Mouse (Mus musculus) stomach, postnatal 0 days (tissue): ENCODE data around the gene Serpina1c. TPM values are rescaled to one million over a fixed set of nuclear protein-coding genes. Genes with fewer than 3 reads are reported as not detected.
"Not testable (repeated sequence)": the region's sequence is repeated elsewhere in the genome, so short reads cannot be mapped to it uniquely, and the experiment has no call there.

ENCODE experiments used
- ATAC-seq: fragments of 200-750 bp; cut with Nextera tagmentation; 2 replicates; pipeline ENCODE4 v1.8.0; 2017; ENCODE audit not compliant: low FRiP score, low TSS enrichment
- DNase-seq: peaks from one replicate; pipeline ENCODE4 v3.0.0-alpha.2; 2016; ENCODE audit warnings: low spot score
- H3K27ac ChIP-seq: fragments of 300-500 bp; sonication (generic); replicated peaks from 2 replicates; pipeline ENCODE4 v1.5.1; 2014; ENCODE audit warnings: mild to moderate bottlenecking, control low read depth
- H3K27me3 ChIP-seq: fragments of 300-500 bp; sonication (generic); 2 replicates; pipeline ENCODE4 v1.6.1; 2014; ENCODE audit warnings: low read length; ENCODE audit not compliant: control insufficient read depth, insufficient read depth
- H3K36me3 ChIP-seq: fragments of 300-500 bp; sonication (generic); 2 replicates; pipeline ENCODE4 v1.6.1; 2014; ENCODE audit warnings: low read length, mixed read lengths; ENCODE audit not compliant: control insufficient read depth, insufficient read depth
- H3K4me1 ChIP-seq: fragments of 300-500 bp; sonication (generic); replicated peaks from 2 replicates; pipeline ENCODE4 v1.6.1; 2014; ENCODE audit warnings: antibody characterized with exemption; ENCODE audit not compliant: control insufficient read depth, insufficient read depth
- H3K4me2 ChIP-seq: fragments of 300-500 bp; sonication (generic); replicated peaks from 2 replicates; pipeline ENCODE4 v1.6.1; 2014; ENCODE audit warnings: low read depth, mild to moderate bottlenecking, control low read depth, moderate library complexity
- H3K4me3 ChIP-seq: fragments of 300-500 bp; sonication (generic); 2 replicates; pipeline ENCODE4 v1.5.1; 2014; ENCODE audit warnings: low read depth, low read length, control low read depth
- H3K9ac ChIP-seq: fragments of 300-500 bp; sonication (generic); 2 replicates; pipeline ENCODE4 v1.6.1; 2014; ENCODE audit warnings: mild to moderate bottlenecking, low read length, control low read depth, mixed read lengths
- H3K9me3 ChIP-seq: fragments of 300-500 bp; sonication (generic); 2 replicates; pipeline ENCODE4 v1.6.1; 2016; ENCODE audit warnings: low read length; ENCODE audit not compliant: control insufficient read depth
- CTCF ChIP-seq: IDR thresholded peaks from 2 replicates; pipeline ENCODE4 v1.5.1; 2016; ENCODE audit warnings: antibody characterized with exemption, low read depth, mild to moderate bottlenecking, moderate library complexity
- EP300 ChIP-seq: optimal IDR thresholded peaks from 2 replicates; pipeline ENCODE3; 2016; ENCODE audit warnings: antibody characterized with exemption
- WGBS: fragments of 180-500 bp; shearing (Covaris S2); extraction: QIAGEN DNeasy Blood & Tissue Kit; methylation state at CpG from one replicate; pipeline ENCODE4 v1.1.7; 2014; 5-methylcytosine and 5-hydroxymethylcytosine counted together
- polyA plus RNA-seq: library from polyadenylated mRNA; unstranded; fragments of >200 nt; fragmentation: Nextera tagmentation; extraction: Ambion mirVana; gene quantifications from 2 replicates; pipeline ENCODE4 v1.2.1, GENCODE M21; 2015

The Serpina1c gene
- 1.6 and 2.6 TPM in 2 replicates for polyA plus RNA-seq

DNA sequence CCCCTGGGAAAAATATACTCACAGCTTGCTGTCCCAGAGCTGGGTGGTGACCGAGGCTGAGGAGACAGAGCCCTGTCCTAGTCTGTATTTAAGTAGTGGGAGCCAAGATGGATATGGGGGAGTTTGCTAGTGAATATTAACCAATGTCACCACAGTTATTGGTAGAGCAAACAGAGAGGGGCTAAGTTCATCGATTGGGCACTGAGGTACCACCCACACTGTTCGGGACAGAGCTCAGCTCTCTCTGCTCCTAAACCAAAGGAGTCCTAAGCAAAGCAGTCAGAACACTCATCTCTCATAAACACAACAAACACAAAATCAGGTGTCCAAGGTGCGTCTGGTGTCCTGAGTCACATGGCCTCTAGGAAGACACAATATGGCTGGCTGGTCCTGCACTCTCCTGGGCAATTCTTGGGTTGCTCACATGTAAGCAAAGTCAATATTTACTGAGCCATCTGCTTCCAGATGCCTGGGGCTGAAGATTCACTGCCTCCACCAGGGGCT lies at the start of gene Serpina1c:
Gene Serpina1c, minus strand, starts transcription at position 51 of the 504 bp plus-strand sequence.
- not testable (repeated sequence) for H3K36me3 ChIP-seq, H3K4me3 ChIP-seq, DNase-seq, H3K4me1 ChIP-seq, H3K27ac ChIP-seq, H3K9ac ChIP-seq, H3K27me3 ChIP-seq, ATAC-seq, H3K9me3 ChIP-seq, H3K4me2 ChIP-seq
- WGBS = 69% methylated on average over 4 of the region's 4 CpGs

DNA sequence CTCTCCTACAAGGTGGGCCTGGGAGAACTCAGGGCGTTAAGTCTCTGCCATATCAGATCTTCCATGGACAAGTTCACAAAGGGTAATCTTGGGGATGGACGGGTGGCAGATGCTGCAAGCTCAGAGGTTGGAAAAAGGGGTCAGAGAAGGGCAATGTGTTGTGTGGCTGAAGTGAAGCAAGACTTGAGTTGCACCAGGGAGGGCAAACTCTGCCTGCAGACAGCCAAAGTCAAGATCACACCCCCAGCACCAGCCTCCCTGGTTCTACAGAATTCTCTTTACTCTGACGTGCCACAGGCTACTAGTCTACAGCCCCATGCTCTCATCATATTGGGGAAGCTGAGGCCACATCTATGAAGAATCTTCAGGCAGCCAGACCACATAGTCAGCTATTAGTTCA lies 48.3 kb upstream of the Serpina1c start:
- not testable (repeated sequence) for H3K36me3 ChIP-seq, H3K4me3 ChIP-seq, H3K27ac ChIP-seq, H3K27me3 ChIP-seq, H3K4me1 ChIP-seq, H3K9me3 ChIP-seq, H3K4me2 ChIP-seq, DNase-seq, ATAC-seq, H3K9ac ChIP-seq
- 73% methylated on average over 3 of the region's 3 CpGs for WGBS

DNA sequence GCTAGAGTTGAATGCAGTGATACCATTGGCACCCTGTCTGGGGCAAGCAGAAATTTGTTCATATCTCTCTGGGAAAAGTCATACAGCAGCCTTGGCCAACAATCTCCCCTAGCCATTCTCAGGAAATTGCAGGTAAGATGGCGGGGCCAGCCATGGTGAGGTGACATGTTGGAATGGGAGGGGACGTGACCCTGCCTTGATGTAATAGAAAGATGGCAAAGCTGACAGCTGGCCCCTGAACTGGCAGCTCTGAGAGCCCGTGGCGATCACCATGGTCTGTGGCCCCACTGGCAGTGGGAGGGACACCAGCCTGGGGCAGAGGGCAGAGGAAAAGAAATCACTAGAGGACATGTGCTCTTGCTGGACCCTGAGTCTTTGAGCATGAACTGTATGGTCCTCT lies 41.6 kb upstream of the Serpina1c start:
- Histone ChIP-seq H3K9ac (no peak overlapping the region), H3K4me3 (no peak overlapping the region), H3K4me1 (no peaks in the 10 kb centered on the region), H3K4me2 (no peak overlapping the region), H3K36me3 (no peaks in the 10 kb centered on the region), H3K27ac (no peak overlapping the region), H3K9me3 (no peaks in the 10 kb centered on the region), H3K27me3 (no peaks in the 10 kb centered on the region)
- TF ChIP-seq EP300 = no peak
- no peak for TF ChIP-seq CTCF
- ATAC-seq = no peak
- DNase-seq = no peak
- 95% methylated on average over 4 of the region's 4 CpGs for WGBS

DNA sequence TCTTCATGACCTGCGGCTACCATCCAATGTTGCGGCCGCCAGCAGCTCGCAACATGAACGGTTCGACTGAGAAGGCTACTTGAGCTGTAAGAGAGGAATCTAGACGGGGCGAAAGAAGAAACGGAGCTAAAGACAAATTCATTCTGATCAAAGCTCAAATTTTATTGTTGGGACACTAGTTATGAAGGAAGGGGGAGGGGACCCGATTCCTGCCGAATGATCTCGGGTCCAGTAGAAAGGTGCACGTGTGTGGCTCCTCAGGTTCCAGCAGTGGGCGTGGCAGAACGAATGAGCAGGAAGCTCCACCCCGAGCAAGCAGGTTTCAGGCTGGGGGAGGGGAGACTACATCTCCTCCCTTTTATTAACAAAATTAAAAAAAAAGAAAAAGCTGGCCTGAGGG lies 4.5 kb upstream of the Serpina1c start:
- H3K4me3 ChIP-seq, H3K27me3 ChIP-seq, H3K9ac ChIP-seq, H3K9me3 ChIP-seq, H3K27ac ChIP-seq, H3K4me2 ChIP-seq, DNase-seq, H3K4me1 ChIP-seq, ATAC-seq, H3K36me3 ChIP-seq: not testable (repeated sequence)
- WGBS = 87% methylated on average over 10 of the region's 16 CpGs

DNA sequence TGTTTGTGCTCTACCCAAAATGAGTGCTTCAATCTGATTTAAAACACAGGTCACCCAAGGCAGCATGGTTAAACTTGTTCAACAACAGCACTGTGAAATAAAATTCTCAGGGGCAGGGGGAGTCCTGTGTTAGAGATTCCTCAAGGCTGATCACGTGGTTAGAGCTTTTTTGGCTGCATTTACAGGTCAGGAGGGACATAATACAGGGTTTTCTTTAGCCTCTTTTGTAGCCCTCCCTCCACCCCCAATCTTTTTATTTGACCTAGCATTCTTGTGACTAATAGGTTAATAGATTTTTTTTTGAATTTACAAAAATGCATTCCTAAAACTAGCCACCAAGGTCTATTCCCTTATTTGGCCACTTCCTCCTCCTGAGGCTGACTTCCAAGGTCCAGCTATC lies 3.1 kb upstream of the Serpina1c start:
- H3K9me3 ChIP-seq, H3K27me3 ChIP-seq, H3K4me3 ChIP-seq, H3K36me3 ChIP-seq, H3K4me1 ChIP-seq, H3K9ac ChIP-seq, DNase-seq, H3K27ac ChIP-seq, ATAC-seq, H3K4me2 ChIP-seq: not testable (repeated sequence)
- WGBS = 17% methylated on average over 1 of the region's 1 CpGs

DNA sequence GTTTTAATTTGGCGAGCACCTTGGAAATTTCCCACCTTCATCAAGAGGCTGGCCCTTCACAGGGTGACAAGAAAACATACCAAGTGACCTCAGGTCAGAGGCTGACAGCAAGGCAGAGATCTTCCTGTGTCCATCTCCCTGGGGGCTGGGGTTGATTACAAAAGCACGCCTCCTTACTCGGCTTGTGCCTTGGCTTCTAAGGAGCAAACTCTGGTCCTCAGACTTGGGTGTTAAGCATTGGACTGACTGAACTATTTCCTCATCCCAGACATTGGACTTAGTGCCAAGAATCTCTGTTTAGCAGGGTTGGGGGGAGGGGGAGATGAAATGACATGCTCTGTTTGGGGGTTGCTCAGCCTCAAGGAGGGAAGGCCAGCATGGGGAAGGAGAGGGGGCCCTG lies 2.8 kb downstream of the Serpina1c start:
- not testable (repeated sequence) for H3K4me2 ChIP-seq, H3K9me3 ChIP-seq, H3K9ac ChIP-seq, ATAC-seq, H3K4me3 ChIP-seq, H3K27ac ChIP-seq, DNase-seq, H3K27me3 ChIP-seq, H3K4me1 ChIP-seq, H3K36me3 ChIP-seq
- WGBS = 89% methylated on average over 3 of the region's 3 CpGs

DNA sequence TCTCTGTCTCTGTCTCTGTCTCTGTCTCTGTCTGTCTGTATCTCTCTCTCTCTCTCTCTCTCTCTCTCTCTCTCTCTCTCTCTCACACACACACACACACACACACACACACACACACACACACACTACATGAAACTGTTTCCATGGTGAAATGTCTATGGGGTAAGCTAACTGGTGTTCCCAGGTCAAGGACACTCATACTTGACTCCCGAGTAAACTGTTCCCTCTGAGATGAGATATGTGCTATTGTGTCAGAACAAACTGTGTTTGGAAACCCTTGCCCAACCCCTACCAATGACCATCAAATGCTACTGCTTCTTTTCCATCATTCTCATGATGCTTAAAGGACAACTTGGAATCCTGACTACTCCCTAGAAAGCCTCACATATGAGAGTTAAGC lies 37.8 kb downstream of the Serpina1c start:
- not testable (repeated sequence) for DNase-seq

DNA sequence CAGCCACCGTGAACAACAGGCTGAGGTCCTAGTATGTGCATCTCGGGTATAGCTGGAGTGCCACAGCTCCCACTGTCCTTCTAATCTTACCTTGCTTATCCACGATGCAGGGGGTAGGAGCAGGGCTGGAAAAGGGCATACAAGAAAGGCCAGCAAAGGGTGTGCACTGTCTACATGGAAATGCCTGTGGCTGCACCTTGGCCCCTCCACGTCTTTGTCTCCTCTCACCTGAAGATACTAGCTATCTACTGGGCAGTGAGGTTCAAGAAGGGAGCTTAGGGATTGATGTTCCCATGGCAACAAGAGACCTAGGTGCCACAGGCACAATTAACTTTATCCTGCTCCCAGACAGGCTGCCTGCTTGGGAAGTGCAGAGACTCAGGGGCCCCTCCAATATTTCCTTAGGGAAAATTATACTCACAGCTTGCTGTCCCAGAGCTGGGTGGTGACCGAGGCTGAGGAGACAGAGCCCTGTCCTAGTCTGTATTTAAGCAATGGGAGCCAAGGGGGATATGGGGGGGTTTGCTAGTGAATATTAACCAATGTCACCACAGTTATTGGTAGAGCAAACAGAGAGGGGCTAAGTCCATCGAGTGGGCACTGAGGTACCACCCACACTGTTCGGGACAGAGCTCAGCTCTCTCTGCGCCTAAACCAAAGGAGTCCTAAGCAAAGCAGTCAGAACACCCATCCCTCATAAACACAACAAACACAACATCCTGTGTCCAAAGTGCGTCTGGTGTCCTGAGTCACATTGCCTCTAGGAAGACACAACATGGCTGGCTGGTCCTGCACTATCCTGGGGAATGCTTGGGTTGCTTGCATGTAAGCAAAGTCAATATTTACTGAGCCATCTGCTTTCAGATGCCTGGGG lies 41.3 kb downstream of the Serpina1c start, which contains the start of gene Serpina1a:
Gene Serpina1a, minus strand, starts transcription at position 462 of the 874 bp plus-strand sequence.
- not testable (repeated sequence) for H3K4me1 ChIP-seq, H3K9ac ChIP-seq, H3K27me3 ChIP-seq, H3K4me3 ChIP-seq, H3K4me2 ChIP-seq, DNase-seq, H3K36me3 ChIP-seq, H3K27ac ChIP-seq, ATAC-seq, H3K9me3 ChIP-seq
- WGBS = 65% methylated on average over 9 of the region's 9 CpGs

More for the DNA sequence above, 37.8 kb downstream of the Serpina1c start:
- not testable (repeated sequence) for H3K27me3 ChIP-seq, H3K4me3 ChIP-seq, H3K9ac ChIP-seq, H3K9me3 ChIP-seq, ATAC-seq, H3K36me3 ChIP-seq, H3K4me2 ChIP-seq, H3K4me1 ChIP-seq, H3K27ac ChIP-seq
- 55% methylated on average over 1 of the region's 1 CpGs for WGBS
